Mouse (Mus musculus) common myeloid progenitor, adult 5-6 weeks (primary cell): ENCODE results near the gene Ubald2. TPM values are rescaled to one million over a fixed set of nuclear protein-coding genes. Genes with fewer than 3 reads are reported as not detected.
"Not testable (repeated sequence)": the region's sequence is repeated elsewhere in the genome, so short reads cannot be mapped to it uniquely, and the experiment has no call there.

ENCODE experiments used
- ATAC-seq: replicated peaks from 2 replicates; pipeline ENCODE4 v1.8.0; 2016; ENCODE audit warnings: low read depth, mild to moderate bottlenecking, moderate TSS enrichment, inconsistent platforms; ENCODE audit not compliant: poor library complexity, severe bottlenecking
- total RNA-seq: library from RNA; stranded (forward); fragments of 200-1000, 187-1606 nt; gene quantifications from 2 replicates; pipeline ENCODE4 v1.2.3, GENCODE M21; 2017

Ubald2 gene
- 60.7 and 82.5 TPM in 2 replicates for total RNA-seq

- ATAC-seq = peak; percentile 85
Observed at GRCm38 (mm10) chr11:116433356-116434286, at the start of gene Ubald2. TSS of gene Ubald2 (plus strand) at chr11:116434094.

DNA sequence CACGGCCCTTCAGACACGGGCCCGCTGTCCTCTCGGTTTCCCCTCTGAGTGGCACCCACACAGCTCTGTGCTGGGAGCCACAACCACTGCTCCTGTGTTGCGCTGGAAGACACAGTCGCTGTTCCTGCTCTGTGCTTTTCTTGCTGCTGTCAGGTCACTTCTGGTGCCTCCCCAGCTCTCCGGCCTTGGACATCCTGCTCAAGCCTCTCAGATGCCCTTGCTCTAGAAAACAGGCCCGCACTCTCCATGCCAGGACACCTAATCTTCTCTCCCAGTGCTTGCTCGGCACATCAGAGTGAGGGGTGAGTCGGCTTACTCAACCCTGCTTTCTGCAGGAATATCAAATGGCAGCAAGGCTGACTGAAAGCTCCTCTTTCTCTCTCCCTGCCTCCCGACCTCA is 49.7 kb upstream of the Ubald2 start:
- no peak for ATAC-seq

DNA sequence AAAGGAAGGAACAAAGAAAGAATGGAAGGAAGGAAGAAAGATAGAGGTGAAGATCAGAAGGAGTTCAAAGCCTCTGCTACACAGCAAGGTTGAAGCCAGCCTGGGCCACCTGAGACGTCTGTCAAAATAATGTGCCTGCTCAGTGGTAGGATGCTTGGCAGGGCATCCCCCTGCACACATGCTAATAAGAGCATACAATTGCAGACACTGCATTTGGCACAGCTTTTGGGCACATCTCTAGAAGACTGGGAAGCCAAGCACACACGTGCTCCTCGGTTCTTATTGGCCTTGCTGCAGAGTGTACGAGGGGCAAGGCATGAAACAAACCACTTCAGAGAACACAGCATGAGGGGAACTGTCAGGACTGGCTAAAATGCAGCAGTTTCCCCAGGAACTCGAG is 47.9 kb upstream of the Ubald2 start:
- ATAC-seq = no peak

GRCm38 (mm10) chr11:116387086-116388071 is 46.5 kb upstream of the Ubald2 start:
- peak; percentile 67 for ATAC-seq

DNA sequence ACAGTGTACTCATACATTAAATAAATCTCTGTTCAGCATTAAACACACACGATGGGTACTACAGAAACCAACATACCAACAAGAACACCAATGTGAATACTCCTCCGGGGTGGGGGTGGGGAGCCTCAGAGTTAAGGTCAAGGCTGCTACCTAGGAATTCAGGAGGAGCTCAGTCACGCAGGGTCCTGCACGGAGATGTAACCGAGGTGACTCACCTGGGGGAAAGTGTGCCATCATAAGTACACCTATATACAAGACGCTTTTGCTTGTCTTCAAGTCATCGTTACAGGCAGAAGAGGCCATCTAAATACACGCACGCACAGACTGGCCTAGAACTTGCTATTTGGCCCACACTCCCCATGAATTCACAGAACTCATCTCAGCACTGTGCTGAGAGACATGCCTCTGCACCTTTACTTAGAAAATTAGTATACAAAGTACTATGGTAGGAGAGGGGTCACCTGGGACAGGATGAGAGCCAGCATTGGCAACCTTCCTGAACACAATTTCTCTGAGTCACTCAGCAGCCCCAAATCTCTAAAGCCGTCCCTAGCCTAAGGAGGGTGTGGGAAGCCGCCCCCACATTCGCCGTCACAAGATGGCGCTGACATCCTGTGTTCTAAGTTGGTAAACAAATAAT is 44.9 kb upstream of the Ubald2 start:
- peak; percentile 82; the same call in 1 of the 2 replicates for ATAC-seq

DNA sequence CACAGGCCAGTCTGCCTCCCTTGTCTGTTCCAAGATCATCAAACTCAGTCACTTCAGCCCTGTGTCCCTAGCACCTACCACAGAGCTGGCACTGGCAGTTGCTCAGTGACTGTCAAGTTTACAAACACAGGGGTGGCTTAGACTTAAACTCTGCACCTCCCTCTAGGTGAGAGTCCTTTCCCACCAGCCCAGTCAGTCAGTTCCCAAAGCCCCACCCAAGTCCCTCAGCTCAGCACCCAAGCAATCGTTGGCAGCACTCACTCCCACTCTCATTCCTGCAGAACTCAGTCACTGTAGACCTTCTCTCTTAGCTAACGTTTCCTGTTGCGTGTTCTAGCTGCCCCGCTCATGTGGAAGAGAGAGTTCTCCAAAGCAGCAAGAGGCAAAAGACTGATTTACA is 39.1 kb upstream of the Ubald2 start:
- ATAC-seq = peak; percentile 42

DNA sequence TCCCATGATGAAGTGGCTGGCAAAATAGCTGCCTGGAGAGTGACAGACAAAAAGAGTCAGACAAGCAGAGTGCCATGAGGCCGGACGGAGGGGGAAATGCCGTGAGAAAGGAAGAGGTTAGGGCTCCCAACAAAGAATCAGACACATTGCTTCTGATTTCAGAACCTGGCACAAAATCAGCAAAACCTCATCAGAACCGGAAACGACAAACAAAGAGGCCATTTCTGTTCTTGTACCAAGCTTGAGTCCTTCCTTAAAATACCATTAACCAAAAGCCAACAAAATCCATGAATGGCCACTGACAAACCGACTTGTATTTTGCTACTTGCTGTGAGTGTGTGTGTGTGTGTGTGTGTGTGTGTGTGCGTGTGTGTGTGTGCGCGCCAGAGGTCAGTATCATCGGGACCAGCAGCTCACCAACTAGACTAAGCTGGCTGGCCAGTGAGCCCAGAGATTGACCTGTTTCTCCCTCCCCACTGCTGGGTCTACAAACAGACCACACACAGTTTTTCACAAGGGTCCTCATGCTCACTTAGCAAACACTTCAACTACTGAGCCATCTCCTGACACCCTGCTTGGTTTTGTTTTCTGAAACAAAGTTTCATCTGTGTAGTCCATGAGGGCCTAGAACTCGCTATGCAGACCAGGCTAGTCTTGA is 37.5 kb upstream of the Ubald2 start:
- ATAC-seq = no peak

GRCm38 (mm10) chr11:116396934-116397330 is 37.0 kb upstream of the Ubald2 start:
- ATAC-seq = no peak

GRCm38 (mm10) chr11:116397517-116398347 is 36.2 kb upstream of the Ubald2 start:
- ATAC-seq = no peak

GRCm38 (mm10) chr11:116398348-116398677 is 35.6 kb upstream of the Ubald2 start:
- no peak for ATAC-seq

DNA sequence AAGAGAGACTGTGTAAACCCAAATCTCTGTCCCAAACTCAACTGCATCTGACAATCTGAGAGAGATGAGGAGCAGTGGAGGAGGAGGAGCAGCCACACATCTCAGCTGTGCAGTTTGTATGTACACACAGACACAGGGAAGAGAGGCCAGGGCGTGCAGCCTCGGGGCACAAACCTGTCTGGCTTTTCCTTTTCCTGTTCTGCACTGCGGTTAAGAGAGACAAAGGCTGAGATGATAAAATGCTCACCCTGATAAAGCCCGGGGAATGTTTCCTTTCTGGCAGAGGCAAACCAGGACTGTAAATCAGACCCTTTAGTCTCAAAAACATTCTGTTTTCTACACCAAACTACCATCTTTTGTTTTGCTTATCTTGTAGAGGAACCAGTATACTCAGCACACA is 33.3 kb upstream of the Ubald2 start:
- ATAC-seq = peak; percentile 50

- ATAC-seq = no peak
Observed at GRCm38 (mm10) chr11:116405601-116406000, 28.3 kb upstream of the Ubald2 start.

DNA sequence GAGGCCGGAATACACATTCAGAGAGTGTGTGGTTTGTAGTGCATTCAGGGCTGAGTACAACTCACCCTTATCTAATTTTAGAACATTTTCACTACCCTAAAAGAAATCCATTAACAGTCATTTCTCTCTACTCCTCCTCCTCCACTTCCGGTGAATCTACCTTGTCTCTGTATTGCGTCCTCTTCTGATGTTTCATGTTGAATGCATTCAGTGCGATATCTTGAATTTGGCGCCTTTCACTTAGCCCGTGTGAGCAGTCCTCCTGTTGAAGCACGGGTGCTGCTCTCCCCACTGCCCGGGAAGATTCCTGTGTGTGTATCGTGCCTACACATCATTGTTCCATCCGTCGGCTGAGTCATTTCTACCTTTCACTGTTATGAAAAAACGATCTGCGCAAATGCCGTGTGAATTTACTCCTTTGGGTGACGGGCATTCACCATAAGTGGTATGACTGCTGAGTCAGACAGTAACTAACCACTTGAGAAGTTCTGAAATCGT is 27.6 kb upstream of the Ubald2 start:
- ATAC-seq = 0 out of 2 replicates have a peak, but pooled peaks have one; percentile 39

DNA sequence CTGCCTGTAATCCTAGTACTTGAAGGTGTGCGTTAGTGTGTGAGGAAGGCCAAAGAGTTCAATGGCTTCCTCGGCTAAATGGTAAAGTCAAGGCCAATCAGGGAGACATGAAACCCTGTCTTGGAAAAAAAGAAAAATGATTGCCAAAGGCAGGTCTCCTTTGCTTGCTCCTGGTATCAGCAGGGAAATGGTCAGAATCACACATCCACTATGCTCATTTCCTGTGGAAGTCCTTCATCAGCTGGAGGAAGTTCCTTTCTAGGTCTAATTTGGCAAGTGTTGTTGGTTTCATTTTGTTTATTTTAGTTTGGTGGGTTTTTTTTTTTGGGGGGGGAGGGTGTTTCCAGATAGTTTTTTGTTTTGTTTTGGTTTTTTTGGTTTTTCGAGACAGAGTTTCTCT is 24.9 kb upstream of the Ubald2 start:
- ATAC-seq = no peak

DNA sequence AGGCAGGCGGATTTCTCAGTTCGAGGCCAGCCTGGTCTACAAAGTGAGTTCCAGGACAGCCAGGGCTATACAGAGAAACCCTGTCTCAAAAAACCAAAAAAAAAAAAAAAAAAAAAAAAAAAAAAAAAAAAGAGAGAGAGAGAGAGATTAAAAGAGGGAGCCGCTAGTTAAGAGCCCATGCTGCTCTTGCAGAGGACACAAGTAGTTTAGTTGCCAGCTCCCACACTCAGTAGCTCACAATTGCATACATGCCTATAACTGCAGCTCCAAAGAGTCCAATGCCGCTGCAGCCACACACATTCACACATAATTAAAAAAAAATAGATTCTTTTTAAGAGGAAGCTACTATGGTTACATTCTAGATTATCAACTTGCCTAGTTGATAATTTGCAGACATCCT is 23.5 kb upstream of the Ubald2 start:
- not testable (repeated sequence) for ATAC-seq

DNA sequence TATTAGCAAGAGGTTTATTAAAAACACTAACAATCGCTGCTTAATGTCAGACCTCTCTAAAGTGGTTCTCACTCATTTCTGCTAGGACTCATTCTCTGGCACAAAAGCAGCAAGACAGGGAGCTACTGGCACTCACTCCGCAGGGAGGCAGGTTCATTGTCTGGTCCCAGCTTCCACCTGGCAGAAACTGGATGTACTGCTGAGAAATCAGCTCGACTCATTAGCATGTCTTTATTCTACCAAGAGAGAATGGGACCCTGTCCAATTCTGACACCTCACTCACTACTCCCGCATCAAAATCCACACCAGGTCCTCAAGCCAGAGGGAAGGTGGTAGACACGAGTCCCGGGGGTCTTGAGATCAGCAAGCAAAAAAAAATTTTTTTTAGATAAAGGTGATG is 22.3 kb upstream of the Ubald2 start:
- ATAC-seq = no peak

GRCm38 (mm10) chr11:116412028-116412827 is 21.7 kb upstream of the Ubald2 start:
- ATAC-seq = 0 out of 2 replicates have a peak, but pooled peaks have one; percentile 23
